Mouse (Mus musculus): ENCODE data around the gene Cblc. TPM values are rescaled to one million over a fixed set of nuclear protein-coding genes. Genes with fewer than 3 reads are reported as not detected.

Gene Cblc
- not detected for total RNA-seq (2022)

GRCm38 (mm10) chr7:19796697-19797588, at the start of gene Cblc:
TSS of gene Cblc (minus strand) at chr7:19796809.
- DNase-seq (ENCODE audit: low spot score in 2 of 2) = peak in 1 of 2 experiments; percentile 35

GRCm38 (mm10) chr7:19844521-19845171, 48.0 kb upstream of the Cblc start:
- DNase-seq (ENCODE audit: low spot score in 2 of 2) = no peak

- DNase-seq (ENCODE audit: low spot score in 2 of 2) = peak in 1 of 2 experiments; percentile 58
Observed at GRCm38 (mm10) chr7:19843561-19843960, 47.0 kb upstream of the Cblc start.

GRCm38 (mm10) chr7:19842885-19843504, 46.4 kb upstream of the Cblc start:
- no peak for DNase-seq (ENCODE audit: low spot score in 2 of 2)

- no peak for DNase-seq (ENCODE audit: low spot score in 2 of 2)
Observed at GRCm38 (mm10) chr7:19841686-19842413, 45.2 kb upstream of the Cblc start.

GRCm38 (mm10) chr7:19840936-19841335, 44.3 kb upstream of the Cblc start:
- no peak for DNase-seq (ENCODE audit: low spot score in 2 of 2)

GRCm38 (mm10) chr7:19840371-19840770, 43.8 kb upstream of the Cblc start:
- DNase-seq (ENCODE audit: low spot score in 2 of 2) = no peak

- no peak for DNase-seq (ENCODE audit: low spot score in 2 of 2)
Observed at GRCm38 (mm10) chr7:19836843-19837242, 40.2 kb upstream of the Cblc start.

- no peak for DNase-seq (ENCODE audit: low spot score in 2 of 2)
Observed at GRCm38 (mm10) chr7:19834055-19834454, 37.4 kb upstream of the Cblc start.

- DNase-seq (ENCODE audit: low spot score in 2 of 2) = no peak
Observed at GRCm38 (mm10) chr7:19831837-19832236, 35.2 kb upstream of the Cblc start.

- no peak for DNase-seq (ENCODE audit: low spot score in 2 of 2)
Observed at GRCm38 (mm10) chr7:19830682-19831156, 34.1 kb upstream of the Cblc start.

GRCm38 (mm10) chr7:19829694-19830093, 33.1 kb upstream of the Cblc start:
- no peak for DNase-seq (ENCODE audit: low spot score in 2 of 2)

- no peak for DNase-seq (ENCODE audit: low spot score in 2 of 2)
Observed at GRCm38 (mm10) chr7:19826756-19827155, 30.1 kb upstream of the Cblc start.

- DNase-seq (ENCODE audit: low spot score in 2 of 2) = no peak
Observed at GRCm38 (mm10) chr7:19824182-19824973, 27.8 kb upstream of the Cblc start.

- DNase-seq (ENCODE audit: low spot score in 2 of 2) = no peak
Observed at GRCm38 (mm10) chr7:19823256-19824181, 26.9 kb upstream of the Cblc start.

- no peak for DNase-seq (ENCODE audit: low spot score in 2 of 2)
Observed at GRCm38 (mm10) chr7:19822604-19823058, 26.0 kb upstream of the Cblc start, which contains the start of gene Bcl3. TSS of gene Bcl3 (minus strand) at chr7:19822770.

- DNase-seq (ENCODE audit: low spot score in 2 of 2) = no peak
Observed at GRCm38 (mm10) chr7:19822193-19822592, 25.6 kb upstream of the Cblc start.

GRCm38 (mm10) chr7:19821633-19822032, 25.0 kb upstream of the Cblc start:
- no peak for DNase-seq (ENCODE audit: low spot score in 2 of 2)

GRCm38 (mm10) chr7:19820347-19821048, 23.9 kb upstream of the Cblc start:
- DNase-seq (ENCODE audit: low spot score in 2 of 2) = no peak
